Mouse (Mus musculus) ES-Bruce4 (cell line): ENCODE measurements around the gene Rnf151.

ENCODE experiments used
- CTCF ChIP-seq: IDR thresholded peaks from one replicate; pipeline ENCODE4 v1.8.1; 2011; ENCODE audit warnings: low read depth, low read length
- POLR2A ChIP-seq: IDR thresholded peaks from one replicate; pipeline ENCODE4 v1.8.1; 2011; ENCODE audit warnings: low read length; ENCODE audit not compliant: insufficient read depth

DNA sequence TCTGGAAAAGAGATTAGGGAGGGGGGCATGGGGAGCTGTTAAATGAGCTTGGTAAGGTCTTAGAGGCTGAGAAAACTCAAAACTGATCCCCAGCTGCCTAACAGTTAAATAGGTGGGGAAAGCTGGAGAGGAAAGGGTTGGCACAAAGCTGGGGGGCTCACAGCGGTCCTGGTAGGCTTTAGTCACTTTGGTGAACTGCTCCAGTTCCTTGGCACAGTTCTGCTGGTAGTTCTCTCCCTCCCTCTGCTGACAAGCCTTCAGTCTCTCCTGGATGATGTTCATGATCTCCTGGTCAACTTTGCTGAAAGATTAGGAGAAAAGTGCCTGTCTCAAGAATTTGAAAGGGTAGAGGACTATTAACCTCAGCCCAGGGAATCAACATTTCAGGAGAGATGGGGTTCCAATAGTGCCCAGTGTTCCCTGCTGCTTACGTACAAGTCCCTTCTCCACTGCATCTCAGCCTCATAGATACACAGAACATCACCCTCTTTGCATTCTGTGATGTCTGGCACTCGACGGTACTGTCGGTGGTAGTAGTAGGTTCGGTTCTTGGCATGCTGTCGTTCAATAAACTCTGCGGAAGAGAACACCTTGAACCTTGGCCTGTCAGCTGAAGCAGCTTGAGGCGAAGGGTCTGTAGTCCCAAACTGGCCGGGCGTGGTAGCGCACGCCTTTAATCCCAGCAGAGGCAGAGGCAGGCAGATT lies 4.5 kb upstream of the Rnf151 start:
- peak; percentile 10 for TF ChIP-seq POLR2A
- no peak for TF ChIP-seq CTCF
